Mouse (Mus musculus): ENCODE measurements at regions not wholly inside any gene's neighbourhood (a gene's known extent, or its start where the extent isn't known, plus 50 kb on each side); places are given as distances from the start of the nearest gene placed in this dataset.

- no peak for TF ChIP-seq CTCF (IDR thresholded peaks at IDR 0.05; ENCODE audit: borderline replicate concordance, control insufficient read depth, extremely low read depth, insufficient read depth, low read length, poor library complexity)
- no peak for TF ChIP-seq POLR2A (IDR thresholded peaks at IDR 0.05; ENCODE audit: control insufficient read depth, extremely low read depth, insufficient read depth, low read length, poor library complexity)
Observed at GRCm38 (mm10) chr2:79062196-79062636, 193.0 kb upstream of the Itga4 start.
